Comparison of ENCODE assay signal across 8 mouse cellular contexts in the genomic region with DNA sequence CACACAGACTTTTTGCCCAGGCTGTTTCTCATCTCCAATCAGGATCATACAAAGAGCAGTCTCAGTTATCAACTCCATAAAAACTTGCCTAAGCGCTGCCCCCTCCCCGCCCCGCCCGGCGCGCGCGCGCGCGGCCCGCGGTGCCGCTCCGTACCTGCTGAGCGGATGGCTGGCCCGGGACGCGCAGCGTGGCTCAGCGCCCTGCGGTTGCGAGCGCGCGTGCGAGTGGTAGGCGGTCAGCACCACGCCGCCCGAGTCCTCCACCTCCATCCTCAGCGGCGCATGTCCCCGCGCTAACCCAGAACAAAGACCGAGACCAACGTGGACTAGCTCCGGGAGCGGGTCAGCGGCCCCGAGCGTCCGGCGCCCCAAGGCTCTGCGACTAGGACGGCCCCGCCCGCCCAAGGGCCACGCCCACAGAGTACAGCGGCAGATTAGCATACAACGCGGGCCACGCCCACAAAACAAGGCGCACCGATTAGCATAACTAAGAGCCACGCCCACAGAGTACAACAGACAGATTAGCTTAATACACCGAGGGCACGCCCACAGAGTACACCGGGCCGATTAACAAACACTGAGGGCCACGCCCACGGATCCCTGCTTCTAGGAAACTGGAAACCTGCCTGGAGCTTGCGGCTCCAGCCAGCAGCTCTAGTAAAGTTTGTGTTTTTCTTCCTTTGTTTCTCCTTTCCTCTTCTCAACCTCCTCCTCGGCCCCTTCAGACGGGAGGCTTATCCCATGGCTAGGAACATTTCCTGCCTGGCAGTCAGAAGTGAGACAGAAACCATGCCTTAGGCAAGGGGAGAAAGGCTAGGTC. TPM values are rescaled to one million over a fixed set of nuclear protein-coding genes. Genes with fewer than 3 reads are reported as not detected.
DNase-seq lines count a peak whose midpoint lies in the region; ATAC-seq lines count a peak whose summit lies in the region.

A gene (minus strand): TSS at position 380 of the 820 bp plus-strand sequence.

- H3K27ac ChIP-seq in intestine, embryonic 14.5 days (ENCODE audit: low read depth), result peak within 1 kb of the TSS; percentile 90

- no peaks in the 10 kb centered on the region for H3K27me3 ChIP-seq in intestine, embryonic 14.5 days (replicated peaks; ENCODE audit: control insufficient read depth, insufficient read depth, low read length)

- H3K4me2 ChIP-seq in intestine, embryonic 14.5 days (ENCODE audit: low read length), result peak within 1 kb of the TSS; percentile 71

- peak within 1 kb of the TSS; percentile 72 for H3K4me3 ChIP-seq in intestine, embryonic 14.5 days (ENCODE audit: low read depth, low read length)

- H3K9ac ChIP-seq in intestine, embryonic 14.5 days (ENCODE audit: low read length), result peak within 1 kb of the TSS; percentile 71

- WGBS in intestine, embryonic 14.5 days, result under 1% methylated on average over 65 of the region's 65 CpGs

- H3K4me1 ChIP-seq in intestine, embryonic 14.5 days (replicated peaks; ENCODE audit: control insufficient read depth, insufficient read depth, low read length), result peaks cover 33% of the 10 kb centered on the region

- intact Hi-C loops in left cerebral cortex, postnatal 10 days (cut with DNase I), result loop anchor here (10.0 kb wide), 1 partner anchor 151 kb away; no protein-coding TSS in a partner anchor

- peak; percentile 95 for DNase-seq in adrenal gland, adult 8-10 months
- DNase-seq in embryo, embryonic 10.5 days (ENCODE audit: low spot score), result peak; percentile 100
- peak; percentile 85 for DNase-seq in gastrocnemius, postnatal 25 days
- peak; percentile 96 for DNase-seq in intestine, embryonic 14.5 days (ENCODE audit: low spot score)
- peak; percentile 53 to 95 for DNase-seq in left cerebral cortex, postnatal 10 days (ENCODE audit: extremely low spot score in 1 of 2, low spot score in 2 of 2)
- peak; percentile 66 to 82 for DNase-seq in right cerebral cortex, postnatal 10 days (ENCODE audit: low spot score in 2 of 2)
- DNase-seq in urinary bladder, postnatal 14 days (ENCODE audit: low spot score), result peak; percentile 95

- H3K9me3 ChIP-seq in intestine, embryonic 14.5 days (ENCODE audit: control insufficient read depth, low read length), result no peaks in the 10 kb centered on the region

- H3K36me3 ChIP-seq in intestine, embryonic 14.5 days (ENCODE audit: control insufficient read depth, insufficient read depth, low read length), result no peaks in the 10 kb centered on the region

- peak; percentile 94 for ATAC-seq in intestine, embryonic 14.5 days (replicated peaks; ENCODE audit: low FRiP score, low TSS enrichment, low read depth)
- ATAC-seq in megakaryocyte progenitor cell, adult 5-6 weeks (replicated peaks; ENCODE audit: poor library complexity), result peak; percentile 90

RNA-seq across cellular contexts. Expression of the gene that starts here (rescaled TPM):
- 10 to 100 TPM; 11.6 to 19.9 (median 16.3) TPM for total RNA-seq in adrenal gland, adult 8-10 months (2022)
- total RNA-seq in gastrocnemius, postnatal 25 days (2021), result 1 to 10 TPM; 1.1 to 1.6 TPM
- 29.9 and 36.3 TPM in 2 replicates for polyA plus RNA-seq in intestine, embryonic 14.5 days (2014; fragmentation: Nextera tagmentation; extraction: Ambion mirVana)
- 1 to 10 TPM; 1.8 to 2.0 TPM for total RNA-seq in left cerebral cortex, postnatal 10 days (2021)
- total RNA-seq in megakaryocyte progenitor cell, adult 5-6 weeks (2015), result 1.3 TPM in 2 replicates
- total RNA-seq in megakaryocyte progenitor cell, adult 5-6 weeks (2017), result 1.1 and 1.2 TPM in 2 replicates

Comparison
In these comparisons a context has a peak if more than half of its experiments do, and no peak if none do; other contexts are left out.
1. Peak in every context shown above with its lines: DNase-seq, ATAC-seq, H3K4me3 ChIP-seq and H3K27ac ChIP-seq.
2. RNA of the gene that starts here (total RNA-seq): 11.6 to 19.9 TPM in adrenal gland, adult 8-10 months; 1.8 to 2.0 TPM in left cerebral cortex, postnatal 10 days, 1.1 to 1.6 TPM in gastrocnemius, postnatal 25 days and 1.1 to 1.3 TPM in megakaryocyte progenitor cell, adult 5-6 weeks; every median in the first group is over 4 times any median in the second.